Mouse (Mus musculus) midbrain, postnatal 0 days (tissue): ENCODE measurements at regions not wholly inside any gene's neighbourhood (a gene's known extent, or its start where the extent isn't known, plus 50 kb on each side); places are given as distances from the start of the nearest gene placed in this dataset.
A peak's percentile ranks its signal among the peaks of the same experiment; 100 is the strongest.

Source experiments
- ATAC-seq: fragments of 200-750 bp; cut with Nextera tagmentation; 2 replicates; pipeline ENCODE4 v1.8.0; 2017; ENCODE audit warnings: moderate number of reproducible peaks, mild to moderate bottlenecking, moderate TSS enrichment, moderate library complexity; ENCODE audit not compliant: low FRiP score
- DNase-seq: peaks from one replicate; pipeline ENCODE4 v3.0.0-alpha.2; 2015; ENCODE audit warnings: low spot score
- H3K27ac ChIP-seq: fragments of 300-500 bp; sonication (generic); 2 replicates; pipeline ENCODE4 v1.5.1; 2014; ENCODE audit warnings: low read depth, mild to moderate bottlenecking, low read length, mixed read lengths
- H3K27me3 ChIP-seq: fragments of 300-500 bp; sonication (generic); 2 replicates; pipeline ENCODE4 v1.6.1; 2014; ENCODE audit warnings: low read length, control low read depth, mixed read lengths; ENCODE audit not compliant: insufficient read depth
- H3K36me3 ChIP-seq: fragments of 300-500 bp; sonication (generic); 2 replicates; pipeline ENCODE4 v1.6.1; 2014; ENCODE audit warnings: low read length, control low read depth, mixed read lengths; ENCODE audit not compliant: insufficient read depth
- H3K4me1 ChIP-seq: fragments of 300-500 bp; sonication (generic); 2 replicates; pipeline ENCODE4 v1.6.1; 2014; ENCODE audit warnings: mild to moderate bottlenecking, control low read depth, antibody characterized with exemption, low read length, mixed read lengths; ENCODE audit not compliant: insufficient read depth
- H3K4me2 ChIP-seq: fragments of 300-500 bp; sonication (generic); 2 replicates; pipeline ENCODE4 v1.6.1; 2014; ENCODE audit warnings: low read depth, mild to moderate bottlenecking, low read length, mixed read lengths; ENCODE audit not compliant: poor library complexity, severe bottlenecking
- H3K4me3 ChIP-seq: fragments of 300-500 bp; sonication (generic); 2 replicates; pipeline ENCODE4 v1.5.1; 2014; ENCODE audit warnings: low read depth, mild to moderate bottlenecking, low read length, moderate library complexity
- H3K9ac ChIP-seq: fragments of 300-500 bp; sonication (generic); replicated peaks from 2 replicates; pipeline ENCODE4 v1.6.1; 2014; ENCODE audit warnings: mild to moderate bottlenecking, low read length, moderate library complexity, mixed read lengths; ENCODE audit not compliant: poor library complexity, severe bottlenecking
- H3K9me3 ChIP-seq: fragments of 300-500 bp; sonication (generic); 2 replicates; pipeline ENCODE4 v1.6.1; 2016; ENCODE audit warnings: low read length, control low read depth
- CTCF ChIP-seq: IDR thresholded peaks from 2 replicates; pipeline ENCODE4 v1.5.1; 2016; ENCODE audit warnings: antibody characterized with exemption, mild to moderate bottlenecking
- WGBS: fragments of 180-500 bp; shearing (Covaris S2); extraction: QIAGEN DNeasy Blood & Tissue Kit; methylation state at CpG from one replicate; pipeline ENCODE4 v1.1.7; 2014; 5-methylcytosine and 5-hydroxymethylcytosine counted together

DNA sequence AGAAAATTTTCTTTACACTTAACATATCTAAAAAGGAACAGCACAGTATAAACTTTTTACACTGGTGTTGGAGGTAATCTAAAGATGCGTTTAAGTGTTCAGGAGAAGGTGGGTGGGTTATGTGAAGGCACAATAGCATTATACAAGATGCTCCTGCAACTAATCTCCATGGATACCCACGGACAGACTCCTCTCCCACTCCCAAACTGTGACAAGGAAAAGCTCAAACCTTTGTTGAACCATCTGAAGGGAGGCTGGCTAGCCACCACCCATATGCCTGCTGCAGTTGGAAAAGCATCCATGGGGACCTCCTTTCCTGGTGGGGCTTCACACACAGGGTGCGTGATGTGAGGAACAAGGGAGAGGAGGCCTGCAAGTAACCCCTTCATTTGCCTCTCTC is 141.7 kb upstream of the 4933402D24Rik start:
- Histone ChIP-seq H3K27ac (no peak overlapping the region), H3K9me3 (no peaks in the 10 kb centered on the region), H3K9ac (no peak overlapping the region), H3K4me2 (no peak overlapping the region), H3K36me3 (no peaks in the 10 kb centered on the region), H3K4me3 (no peak overlapping the region), H3K27me3 (no peaks in the 10 kb centered on the region), H3K4me1 (no peaks in the 10 kb centered on the region)
- ATAC-seq = no peak
- DNase-seq = no peak
- TF ChIP-seq CTCF = no peak
- 68% methylated on average over 3 of the region's 3 CpGs for WGBS

- no peak overlapping the region for H3K4me2 ChIP-seq
- WGBS = 93% methylated on average over 2 of the region's 2 CpGs
- H3K9ac ChIP-seq = no peak overlapping the region
- no peak overlapping the region for H3K4me3 ChIP-seq
- ATAC-seq = no peak
- no peaks in the 10 kb centered on the region for H3K36me3 ChIP-seq
- no peak for DNase-seq
- no peak for TF ChIP-seq CTCF
- no peaks in the 10 kb centered on the region for H3K9me3 ChIP-seq
- no peak overlapping the region for H3K27ac ChIP-seq
- no peaks in the 10 kb centered on the region for H3K4me1 ChIP-seq
- H3K27me3 ChIP-seq = no peaks in the 10 kb centered on the region
These were observed 140.1 kb upstream of the 4933402D24Rik start for GRCm38 (mm10) chr1:63909191-63909590.

DNA sequence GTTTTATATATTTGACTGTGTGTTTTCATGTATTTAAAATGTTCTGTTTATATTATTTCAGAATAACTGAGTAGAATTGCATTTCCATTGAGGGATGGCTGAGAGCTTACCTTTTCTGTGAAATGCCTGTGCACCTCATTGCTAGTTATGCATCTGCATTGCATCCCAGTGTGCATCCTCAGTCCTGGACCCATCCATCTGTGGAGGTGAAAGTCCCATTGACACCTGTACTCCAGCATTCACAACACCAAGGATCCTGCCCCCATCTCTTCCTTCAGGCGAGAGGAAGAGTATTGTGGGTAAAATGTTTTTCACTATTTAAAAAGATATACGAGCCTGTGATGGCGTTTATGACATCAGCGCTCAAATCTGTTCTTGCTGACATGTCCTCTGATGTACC is 134.6 kb upstream of the 4933402D24Rik start:
- Histone ChIP-seq H3K9me3 (no peaks in the 10 kb centered on the region), H3K27ac (no peak overlapping the region), H3K4me2 (no peak overlapping the region), H3K36me3 (no peaks in the 10 kb centered on the region), H3K4me1 (no peaks in the 10 kb centered on the region), H3K4me3 (no peak overlapping the region), H3K9ac (no peak overlapping the region), H3K27me3 (no peaks in the 10 kb centered on the region)
- TF ChIP-seq CTCF = no peak
- ATAC-seq (no peak), DNase-seq (no peak)
- WGBS = 93% methylated on average over 4 of the region's 4 CpGs

DNA sequence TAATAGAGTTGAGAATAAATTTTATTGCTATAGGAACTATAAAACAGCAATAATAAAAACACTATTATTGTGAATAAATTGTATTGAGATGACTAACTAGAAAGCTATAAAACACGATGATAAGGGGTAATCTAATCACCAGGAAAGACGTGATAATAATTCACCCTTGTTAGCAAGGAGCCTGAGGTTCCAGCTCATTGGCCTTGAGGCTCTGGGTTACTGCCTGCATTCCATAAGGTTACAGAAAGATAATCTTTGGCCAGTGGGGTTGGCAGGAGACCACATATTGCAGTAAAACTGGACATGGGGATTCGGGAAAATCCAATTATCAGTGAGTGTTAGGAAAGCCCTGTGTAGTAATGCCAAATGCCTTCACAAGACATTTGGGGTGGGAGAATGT is 134.1 kb upstream of the 4933402D24Rik start:
- Histone ChIP-seq H3K27ac (no peak overlapping the region), H3K9ac (no peak overlapping the region), H3K4me3 (no peak overlapping the region), H3K36me3 (no peaks in the 10 kb centered on the region), H3K27me3 (no peaks in the 10 kb centered on the region), H3K4me2 (no peak overlapping the region), H3K9me3 (no peaks in the 10 kb centered on the region), H3K4me1 (no peaks in the 10 kb centered on the region)
- ATAC-seq = no peak
- peak; percentile 24 for DNase-seq
- 65% methylated on average over 3 of the region's 3 CpGs for WGBS
- no peak for TF ChIP-seq CTCF

GRCm38 (mm10) chr1:63902391-63902790 is 133.3 kb upstream of the 4933402D24Rik start:
- no peak overlapping the region for H3K9ac ChIP-seq
- H3K36me3 ChIP-seq = no peaks in the 10 kb centered on the region
- H3K4me1 ChIP-seq = no peaks in the 10 kb centered on the region
- H3K9me3 ChIP-seq = no peaks in the 10 kb centered on the region
- no peak overlapping the region for H3K4me2 ChIP-seq
- DNase-seq = no peak
- WGBS = 40% methylated on average over 1 of the region's 1 CpGs
- no peak for ATAC-seq
- H3K27me3 ChIP-seq = no peaks in the 10 kb centered on the region
- no peak overlapping the region for H3K4me3 ChIP-seq
- TF ChIP-seq CTCF = no peak
- no peak overlapping the region for H3K27ac ChIP-seq

- ATAC-seq (no peak), DNase-seq (peak; percentile 72)
- no peak overlapping the region for H3K9ac ChIP-seq
- WGBS = 34% methylated on average over 10 of the region's 10 CpGs
- H3K27me3 ChIP-seq = no peaks in the 10 kb centered on the region
- no peak overlapping the region for H3K27ac ChIP-seq
- no peak overlapping the region for H3K4me3 ChIP-seq
- H3K4me1 ChIP-seq = no peaks in the 10 kb centered on the region
- TF ChIP-seq CTCF = no peak
- H3K4me2 ChIP-seq = no peak overlapping the region
- no peaks in the 10 kb centered on the region for H3K36me3 ChIP-seq
- H3K9me3 ChIP-seq = no peaks in the 10 kb centered on the region
These were observed 130.8 kb upstream of the 4933402D24Rik start for GRCm38 (mm10) chr1:63899631-63900577.
